Mouse (Mus musculus) stomach, embryonic 16.5 days (tissue): ENCODE measurements at regions not wholly inside any gene's neighbourhood (a gene's known extent, or its start where the extent isn't known, plus 50 kb on each side); places are given as distances from the start of the nearest gene placed in this dataset.
A peak's percentile ranks its signal among the peaks of the same experiment; 100 is the strongest.

Source experiments
- ATAC-seq: fragments of 200-750 bp; cut with Nextera tagmentation; 2 replicates; pipeline ENCODE4 v1.8.0; 2017; ENCODE audit warnings: moderate number of reproducible peaks, moderate TSS enrichment; ENCODE audit not compliant: insufficient read depth, low FRiP score
- H3K27ac ChIP-seq: fragments of 300-500 bp; sonication (generic); 2 replicates; pipeline ENCODE4 v1.5.1; 2014; ENCODE audit warnings: low read length
- H3K27me3 ChIP-seq: fragments of 300-500 bp; sonication (generic); 2 replicates; pipeline ENCODE4 v1.6.1; 2014; ENCODE audit warnings: low read length, control low read depth, mixed read lengths; ENCODE audit not compliant: control insufficient read depth, insufficient read depth
- H3K36me3 ChIP-seq: fragments of 300-500 bp; sonication (generic); 2 replicates; pipeline ENCODE4 v1.6.1; 2014; ENCODE audit warnings: low read length; ENCODE audit not compliant: control insufficient read depth, insufficient read depth
- H3K4me1 ChIP-seq: fragments of 300-500 bp; sonication (generic); 2 replicates; pipeline ENCODE4 v1.6.1; 2014; ENCODE audit warnings: low read length, control low read depth, mixed read lengths; ENCODE audit not compliant: control insufficient read depth, insufficient read depth
- H3K4me2 ChIP-seq: fragments of 300-500 bp; sonication (generic); 2 replicates; pipeline ENCODE4 v1.6.1; 2014; ENCODE audit warnings: low read depth, low read length, mixed read lengths
- H3K4me3 ChIP-seq: fragments of 300-500 bp; sonication (generic); replicated peaks from 2 replicates; pipeline ENCODE4 v1.5.1; 2014; ENCODE audit warnings: mild to moderate bottlenecking, low read length
- H3K9ac ChIP-seq: fragments of 300-500 bp; sonication (generic); 2 replicates; pipeline ENCODE4 v1.6.1; 2014; ENCODE audit warnings: low read length
- H3K9me3 ChIP-seq: fragments of 300-500 bp; sonication (generic); replicated peaks from 2 replicates; pipeline ENCODE4 v1.6.1; 2016; ENCODE audit warnings: low read length, control low read depth; ENCODE audit not compliant: control insufficient read depth
- WGBS: fragments of 180-500 bp; shearing (Covaris S2); extraction: QIAGEN DNeasy Blood & Tissue Kit; methylation state at CpG from one replicate; pipeline ENCODE4 v1.1.7; 2014; 5-methylcytosine and 5-hydroxymethylcytosine counted together

DNA sequence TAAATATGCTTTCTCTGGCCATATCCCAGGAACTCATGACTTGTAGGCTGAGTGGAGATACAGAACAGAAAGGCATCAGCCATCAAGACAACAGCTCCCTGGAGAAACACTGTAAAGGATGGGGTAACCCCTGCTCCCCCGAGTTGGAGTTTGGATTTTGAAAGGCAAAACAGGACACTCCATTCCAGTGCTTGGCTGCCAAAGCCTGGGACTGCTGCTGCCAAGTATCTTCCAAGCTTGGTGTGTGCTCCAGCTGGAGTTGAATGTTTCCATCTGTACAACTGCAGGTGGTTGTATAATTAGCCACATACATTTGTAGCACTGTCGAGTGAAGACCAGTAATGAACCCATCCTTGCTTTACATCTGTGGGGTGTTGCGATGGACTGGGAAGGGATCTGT is 62.1 kb downstream of the 4933412E24Rik start:
- Histone ChIP-seq H3K27ac (no peak overlapping the region; the same call in 1 of the 2 replicates), H3K4me2 (no peak overlapping the region), H3K27me3 (no peaks in the 10 kb centered on the region), H3K4me3 (no peak overlapping the region), H3K9ac (no peak overlapping the region), H3K36me3 (no peaks in the 10 kb centered on the region), H3K9me3 (no peaks in the 10 kb centered on the region), H3K4me1 (no peaks in the 10 kb centered on the region)
- ATAC-seq, result no peak; the same call in 1 of the 2 replicates
- 55% methylated on average over 3 of the region's 3 CpGs for WGBS

DNA sequence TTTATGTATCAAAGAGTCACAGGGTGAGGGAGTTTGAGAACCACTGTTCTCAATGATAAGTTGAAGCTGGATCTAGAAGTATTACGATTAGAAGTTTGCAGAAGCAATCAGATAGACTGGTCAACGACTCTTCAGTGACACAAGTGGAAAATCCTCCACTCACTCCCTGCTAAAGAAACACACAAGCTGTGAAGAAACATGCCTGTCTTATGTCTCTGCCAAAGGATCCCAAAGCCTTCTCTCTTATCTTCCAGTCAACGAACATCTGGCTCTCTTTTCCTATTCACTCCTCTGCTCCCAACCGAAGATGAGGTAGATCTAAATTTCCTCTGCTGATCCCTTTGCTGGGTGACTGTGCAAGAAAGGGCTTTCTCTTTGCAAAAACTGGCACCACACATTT is 62.6 kb downstream of the 4933412E24Rik start:
- H3K9ac ChIP-seq, result no peak overlapping the region
- H3K9me3 ChIP-seq, result no peaks in the 10 kb centered on the region
- ATAC-seq, result no peak
- H3K4me2 ChIP-seq, result no peak overlapping the region
- WGBS, result 54% methylated on average over 4 of the region's 4 CpGs
- no peak overlapping the region for H3K4me3 ChIP-seq
- H3K36me3 ChIP-seq, result no peaks in the 10 kb centered on the region
- H3K27me3 ChIP-seq, result no peaks in the 10 kb centered on the region
- no peaks in the 10 kb centered on the region for H3K4me1 ChIP-seq
- no peak overlapping the region; the same call in 1 of the 2 replicates for H3K27ac ChIP-seq

DNA sequence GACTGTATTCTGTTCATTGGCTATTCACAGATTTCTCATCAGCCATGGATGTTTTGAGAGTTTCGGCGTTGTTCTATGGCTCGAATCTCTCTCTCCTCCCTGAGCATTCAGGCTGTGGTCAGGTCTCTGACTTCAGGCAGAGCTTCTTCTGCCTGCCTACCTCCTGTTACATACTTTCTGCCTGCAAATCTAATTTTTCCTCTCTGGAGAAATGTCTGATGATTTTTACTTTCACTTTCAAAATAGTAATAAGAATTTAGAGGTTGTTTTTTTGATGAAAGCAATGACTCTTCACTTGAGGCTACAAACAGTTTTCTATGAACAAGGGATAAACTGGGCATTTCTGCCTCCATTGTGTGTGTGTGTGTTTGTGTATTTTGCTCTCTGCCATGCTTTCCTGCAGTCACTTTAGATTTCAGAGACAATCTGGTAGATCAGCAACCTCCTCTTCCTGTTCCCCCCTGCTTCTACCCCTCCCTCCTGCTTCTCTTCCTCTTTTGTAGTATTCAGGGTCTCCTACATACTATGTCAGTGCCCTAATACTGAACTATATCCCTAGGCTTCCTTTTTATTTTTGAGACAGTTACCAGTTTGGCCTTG is 65.7 kb downstream of the 4933412E24Rik start:
- Histone ChIP-seq H3K4me1 (no peaks in the 10 kb centered on the region), H3K27me3 (no peaks in the 10 kb centered on the region), H3K36me3 (no peaks in the 10 kb centered on the region), H3K4me3 (no peak overlapping the region), H3K4me2 (peak overlapping the region; percentile 19; the same call in 1 of the 2 replicates), H3K27ac (no peak overlapping the region), H3K9me3 (no peaks in the 10 kb centered on the region), H3K9ac (no peak overlapping the region)
- no peak for ATAC-seq
- WGBS, result 82% methylated on average over 3 of the region's 3 CpGs

DNA sequence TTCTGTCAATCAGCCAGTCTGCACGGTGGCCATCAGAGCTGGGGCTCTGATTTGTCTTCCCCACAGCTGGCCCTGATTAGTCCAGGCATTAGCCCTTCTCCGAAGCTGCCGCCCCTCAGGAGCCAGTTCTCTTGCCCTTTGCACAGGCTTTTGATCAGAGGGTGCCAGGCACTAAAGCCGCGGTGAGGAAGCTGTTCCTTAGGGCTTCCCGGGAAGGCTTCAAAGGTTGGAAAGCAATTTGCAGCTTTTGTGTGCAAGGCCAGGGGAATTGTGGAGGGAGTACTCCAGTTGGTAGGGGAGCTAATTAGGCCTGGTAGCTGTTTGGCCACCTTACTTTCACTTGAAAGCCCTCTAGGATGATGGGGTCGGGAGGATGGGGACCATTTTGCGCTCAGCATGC is 71.2 kb downstream of the 4933412E24Rik start:
- Histone ChIP-seq H3K9me3 (no peaks in the 10 kb centered on the region), H3K4me3 (no peak overlapping the region), H3K27me3 (no peaks in the 10 kb centered on the region), H3K27ac (no peak overlapping the region), H3K36me3 (no peaks in the 10 kb centered on the region), H3K9ac (no peak overlapping the region), H3K4me1 (no peaks in the 10 kb centered on the region), H3K4me2 (no peak overlapping the region)
- no peak for ATAC-seq
- 22% methylated on average over 8 of the region's 8 CpGs for whole genome bisulfite sequencing

DNA sequence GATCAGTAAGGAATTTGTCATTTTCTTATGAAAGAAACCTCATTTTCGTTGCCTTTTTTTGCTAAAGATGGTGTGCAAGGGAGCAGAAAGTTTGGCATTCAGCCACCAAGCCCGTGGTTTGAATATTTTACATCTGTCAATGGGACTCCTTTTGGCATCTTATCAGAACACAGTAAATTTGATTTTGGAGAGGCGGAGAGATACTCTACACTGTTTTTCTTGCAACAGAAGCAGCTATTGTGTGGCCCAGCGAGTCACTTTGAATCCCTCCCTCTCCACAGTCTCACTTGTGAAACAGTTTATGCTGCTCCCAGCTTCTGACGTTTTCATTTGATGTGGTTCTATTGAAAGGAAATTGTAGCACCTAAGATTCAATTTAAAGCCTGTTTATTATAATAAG is 79.9 kb downstream of the 4933412E24Rik start:
- Histone ChIP-seq H3K4me3 (no peak overlapping the region), H3K9ac (no peak overlapping the region), H3K4me2 (no peak overlapping the region), H3K27ac (no peak overlapping the region), H3K9me3 (no peaks in the 10 kb centered on the region), H3K27me3 (no peaks in the 10 kb centered on the region), H3K4me1 (no peaks in the 10 kb centered on the region), H3K36me3 (no peaks in the 10 kb centered on the region)
- no peak for ATAC-seq
- 29% methylated on average over 5 of the region's 5 CpGs for WGBS

DNA sequence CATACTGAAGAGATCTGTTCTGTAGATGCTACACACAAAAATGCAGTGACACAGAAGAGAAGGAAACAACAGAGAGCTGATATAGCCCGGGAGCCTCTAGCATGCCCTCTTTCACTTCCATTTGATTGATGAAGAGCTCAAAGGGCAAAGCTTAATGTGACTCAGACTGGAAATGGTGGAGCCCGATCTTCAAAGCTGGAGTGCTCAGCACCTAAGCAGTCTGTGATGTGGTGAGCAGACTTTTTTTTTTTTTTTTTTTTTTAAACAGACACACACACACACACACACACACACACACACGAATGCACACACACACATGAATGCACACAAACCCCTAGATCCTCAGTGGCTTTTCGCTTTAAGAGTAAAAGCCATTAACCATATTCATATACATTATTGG is 102.6 kb downstream of the 4933412E24Rik start:
- Histone ChIP-seq H3K36me3 (no peaks in the 10 kb centered on the region), H3K9ac (no peak overlapping the region), H3K4me3 (no peak overlapping the region), H3K27ac (no peak overlapping the region), H3K27me3 (no peaks in the 10 kb centered on the region), H3K4me1 (no peaks in the 10 kb centered on the region), H3K9me3 (no peaks in the 10 kb centered on the region), H3K4me2 (no peak overlapping the region)
- ATAC-seq, result no peak
- 38% methylated on average over 4 of the region's 4 CpGs for WGBS

DNA sequence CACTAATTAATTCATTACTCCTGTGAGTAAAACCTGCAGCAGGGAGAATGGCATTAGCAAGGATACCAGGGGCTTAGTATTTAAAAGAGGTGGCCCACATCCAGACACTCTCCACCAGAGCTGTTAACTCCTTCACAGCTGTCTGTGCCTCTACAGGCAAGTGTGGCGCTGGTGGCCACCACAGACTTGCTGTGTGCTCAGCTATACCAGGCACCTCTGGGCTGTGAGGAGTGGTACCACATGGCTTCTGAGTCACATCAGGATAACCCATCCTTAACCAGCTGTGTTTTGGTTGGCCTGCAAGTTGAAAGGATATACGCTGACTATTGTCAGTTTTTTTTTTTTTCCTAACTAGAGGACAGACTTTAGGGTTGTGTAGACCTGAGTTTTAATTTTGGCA is 108.1 kb downstream of the 4933412E24Rik start:
- Histone ChIP-seq H3K4me2 (no peak overlapping the region), H3K9me3 (no peaks in the 10 kb centered on the region), H3K36me3 (no peaks in the 10 kb centered on the region), H3K4me3 (no peak overlapping the region), H3K4me1 (no peaks in the 10 kb centered on the region), H3K27ac (no peak overlapping the region), H3K9ac (no peak overlapping the region), H3K27me3 (no peaks in the 10 kb centered on the region)
- WGBS, result 78% methylated on average over 2 of the region's 2 CpGs
- no peak for ATAC-seq

DNA sequence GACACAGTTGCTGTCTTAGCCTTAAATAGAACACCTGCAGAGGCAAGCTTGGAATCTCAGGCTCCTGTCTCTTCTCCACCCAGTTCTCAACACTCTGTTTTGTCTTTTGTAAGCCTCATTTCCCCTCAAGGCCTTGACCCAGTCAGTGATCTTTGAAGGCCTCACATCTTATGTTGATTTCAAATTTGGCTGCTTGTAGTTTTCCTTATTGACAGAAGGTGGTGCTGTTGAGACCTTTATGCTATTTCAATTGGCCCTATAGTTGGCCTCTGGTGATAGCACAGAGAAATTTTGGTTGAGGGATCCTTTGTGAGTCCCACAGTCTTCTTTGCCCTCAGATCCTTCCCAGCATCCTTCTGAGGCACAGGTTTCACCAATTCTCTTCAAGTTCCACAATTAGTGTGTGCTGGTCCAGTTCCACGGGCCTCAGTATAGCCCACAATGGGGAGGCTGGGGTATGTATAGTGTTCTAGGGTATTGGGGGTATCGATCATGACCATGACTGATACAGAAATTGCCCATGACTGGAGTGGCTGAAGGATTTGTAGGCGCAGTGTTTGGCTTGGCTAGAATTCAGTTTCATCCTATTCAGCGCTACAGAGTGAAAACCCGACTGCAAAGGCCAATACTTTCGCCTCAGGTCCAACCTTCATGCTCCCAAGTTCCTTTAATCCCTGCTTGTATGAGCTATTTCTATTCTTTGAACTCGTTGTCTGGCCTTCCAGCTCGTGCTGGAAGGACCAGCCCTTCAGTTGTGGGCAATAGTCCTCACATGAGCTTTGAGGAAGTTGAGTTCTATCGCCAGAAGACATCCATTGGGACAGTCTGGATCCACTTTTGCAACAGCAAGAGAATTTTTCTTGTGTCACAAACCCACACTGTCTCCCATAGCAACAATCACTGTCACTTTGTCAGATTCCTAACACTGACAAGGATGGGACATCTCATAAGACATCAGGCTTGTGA is 110.3 kb downstream of the 4933412E24Rik start:
- Histone ChIP-seq H3K27me3 (no peaks in the 10 kb centered on the region), H3K4me1 (no peaks in the 10 kb centered on the region), H3K4me3 (no peak overlapping the region), H3K9me3 (no peaks in the 10 kb centered on the region), H3K27ac (no peak overlapping the region), H3K36me3 (no peaks in the 10 kb centered on the region), H3K9ac (no peak overlapping the region), H3K4me2 (no peak overlapping the region)
- ATAC-seq, result no peak
- WGBS, result 78% methylated on average over 9 of the region's 9 CpGs

DNA sequence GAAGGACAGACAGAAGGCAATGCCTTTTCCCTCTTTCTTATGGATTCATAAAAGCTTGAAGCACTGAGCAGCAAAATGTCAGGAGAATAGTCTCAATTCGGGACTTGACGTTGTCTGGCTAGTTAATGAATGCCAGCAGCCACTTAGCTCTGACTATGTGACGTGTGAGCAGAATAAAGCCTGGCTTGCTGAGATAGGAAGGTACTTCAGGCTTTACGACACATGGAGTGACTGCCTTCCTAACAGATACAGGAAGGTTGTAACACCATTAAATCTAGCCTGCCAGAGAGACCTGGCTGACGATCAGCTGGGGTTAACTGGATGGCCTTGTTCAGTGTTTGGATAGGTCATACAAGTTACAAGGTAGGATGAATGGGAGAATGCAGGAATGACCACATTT is 111.7 kb downstream of the 4933412E24Rik start:
- Histone ChIP-seq H3K9me3 (no peaks in the 10 kb centered on the region), H3K36me3 (no peaks in the 10 kb centered on the region), H3K4me1 (no peaks in the 10 kb centered on the region), H3K4me3 (no peak overlapping the region), H3K4me2 (no peak overlapping the region), H3K27me3 (no peaks in the 10 kb centered on the region), H3K9ac (no peak overlapping the region), H3K27ac (no peak overlapping the region)
- 60% methylated on average over 5 of the region's 5 CpGs for WGBS
- ATAC-seq, result no peak
